Mouse (Mus musculus) thymus, postnatal 36 days (tissue): ENCODE results near the gene Itln1.
A peak's percentile ranks its signal among the peaks of the same experiment; 100 is the strongest.
"Not testable (repeated sequence)": the region's sequence is repeated elsewhere in the genome, so short reads cannot be mapped to it uniquely, and the experiment has no call there.

ENCODE experiments used
- DNase-seq, 2 experiments: peaks; one replicate each; pipeline ENCODE4 v3.0.0; 2022; ENCODE audit warnings: mixed read lengths in 2 of 2

Gene Itln1

DNA sequence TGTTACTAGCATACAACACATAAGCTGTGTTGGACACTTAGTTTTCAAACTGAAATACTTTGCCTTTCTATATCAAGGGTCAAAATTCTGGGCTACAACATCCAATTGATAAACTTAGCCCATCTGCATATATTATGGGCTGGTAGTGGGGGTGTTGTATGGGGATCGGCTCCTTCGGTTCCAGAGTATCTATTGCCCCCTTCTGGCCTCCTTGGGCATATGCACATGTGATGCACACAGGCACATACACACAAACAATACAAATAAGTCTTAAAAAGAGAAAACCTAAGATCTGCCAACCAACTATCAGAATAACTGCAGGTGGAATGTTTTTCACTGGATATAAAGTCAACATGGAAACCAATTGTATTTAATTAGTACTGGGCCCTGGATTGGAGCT, 21.9 kb downstream of the Itln1 start:
- DNase-seq = no peak

DNA sequence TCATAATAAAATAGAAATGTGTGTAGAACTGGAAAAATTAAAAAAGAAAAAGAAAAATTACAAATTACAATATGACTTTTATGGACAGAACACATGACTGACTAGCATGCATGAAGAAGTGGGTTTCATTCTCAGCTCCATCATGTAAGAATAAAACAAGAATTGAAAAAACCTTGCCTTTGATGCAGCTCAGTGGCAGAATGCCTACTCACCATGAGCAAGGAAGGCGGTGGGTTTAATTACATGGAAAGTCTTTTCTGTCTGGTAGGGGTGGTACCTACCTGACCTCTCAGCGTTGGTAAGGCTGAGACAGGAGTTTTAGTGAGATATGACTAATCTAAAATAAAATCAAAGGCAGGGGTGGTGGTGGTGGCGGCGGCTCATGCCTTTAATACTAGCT, 30.5 kb downstream of the Itln1 start:
- DNase-seq = no peak

DNA sequence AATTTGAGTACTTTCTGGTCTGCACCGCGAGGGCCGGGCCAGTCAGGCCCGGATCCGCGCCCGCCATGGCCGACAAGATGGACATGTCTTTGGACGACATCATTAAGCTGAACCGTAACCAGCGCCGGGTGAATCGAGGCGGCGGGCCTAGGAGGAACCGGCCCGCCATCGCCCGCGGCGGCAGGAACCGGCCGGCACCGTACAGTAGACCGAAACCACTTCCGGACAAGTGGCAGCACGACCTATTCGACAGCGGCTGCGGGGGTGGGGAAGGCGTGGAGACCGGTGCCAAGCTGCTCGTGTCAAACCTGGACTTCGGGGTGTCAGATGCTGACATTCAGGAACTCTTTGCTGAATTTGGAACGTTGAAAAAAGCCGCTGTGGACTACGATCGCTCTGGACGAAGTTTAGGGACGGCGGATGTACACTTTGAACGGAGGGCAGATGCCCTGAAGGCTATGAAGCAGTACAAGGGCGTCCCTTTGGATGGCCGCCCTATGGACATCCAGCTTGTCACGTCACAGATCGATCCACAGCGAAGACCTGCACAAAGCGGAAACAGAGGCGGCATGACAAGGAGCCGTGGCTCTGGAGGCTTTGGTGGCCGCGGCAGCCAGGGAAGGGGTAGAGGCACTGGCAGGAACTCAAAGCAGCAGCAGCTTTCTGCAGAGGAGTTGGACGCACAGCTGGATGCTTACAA, 31.4 kb downstream of the Itln1 start:
- DNase-seq = peak; percentile 70 to 77

DNA sequence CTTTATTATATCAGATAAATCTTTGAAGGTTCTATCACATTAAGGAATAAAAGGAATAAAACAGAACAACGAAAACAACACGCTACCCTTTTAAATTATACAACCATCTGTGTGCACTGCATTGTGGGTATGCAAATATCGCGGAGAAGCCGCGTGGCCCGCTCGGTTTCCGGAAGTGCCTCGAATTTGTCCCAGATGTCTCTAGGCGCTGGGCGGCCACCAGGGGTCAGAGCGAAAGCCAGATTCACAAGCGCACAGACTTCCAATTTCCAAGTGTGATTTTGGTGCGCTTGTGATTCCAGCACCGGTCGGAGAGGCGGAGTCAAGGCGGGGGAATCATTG, 31.9 kb downstream of the Itln1 start, which contains the start of gene Alyref2:
Gene Alyref2 (plus strand): TSS at position 229 of the 342 bp plus-strand sequence.
- DNase-seq = peak; percentile 90 to 91

DNA sequence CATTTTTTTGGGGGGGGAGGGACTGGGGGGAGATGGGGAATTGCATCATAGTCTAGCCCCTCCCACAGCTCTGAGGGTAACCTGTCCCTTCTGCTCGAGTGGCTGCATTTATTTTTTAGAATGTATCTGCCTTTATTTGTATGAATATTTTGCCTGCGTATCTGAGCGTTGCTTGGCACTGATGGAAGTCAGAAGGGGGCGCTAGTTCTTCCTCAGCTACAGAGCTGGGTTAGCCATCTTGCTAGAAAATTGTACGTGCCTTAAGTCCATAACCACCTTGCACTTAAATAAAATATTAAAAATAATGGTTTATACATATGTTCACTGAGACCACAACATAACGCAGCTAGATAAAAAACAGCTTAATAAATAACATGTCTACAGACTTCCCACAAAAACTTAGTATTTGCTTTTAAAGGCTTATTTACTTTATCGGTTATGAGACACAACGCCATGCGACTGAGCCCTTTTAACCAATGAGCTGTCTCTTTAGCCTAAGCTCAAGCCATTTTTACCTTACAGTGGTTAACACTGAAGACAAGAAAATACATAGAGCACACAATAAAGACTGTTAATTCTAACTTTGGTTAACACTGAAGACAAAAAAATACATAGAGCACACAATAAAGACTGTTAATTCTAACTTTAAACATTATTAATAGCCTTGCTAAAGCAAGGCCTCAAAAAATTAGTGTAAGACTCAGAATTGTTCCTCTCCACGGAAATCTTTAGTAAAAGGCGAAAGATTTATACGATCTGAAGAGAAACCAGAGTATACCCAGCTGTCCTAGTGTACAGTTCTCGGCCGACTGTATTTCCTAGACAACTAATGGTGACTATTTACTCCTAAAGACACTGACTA, 32.5 kb downstream of the Itln1 start:
- DNase-seq = peak; percentile 42 to 43

DNA sequence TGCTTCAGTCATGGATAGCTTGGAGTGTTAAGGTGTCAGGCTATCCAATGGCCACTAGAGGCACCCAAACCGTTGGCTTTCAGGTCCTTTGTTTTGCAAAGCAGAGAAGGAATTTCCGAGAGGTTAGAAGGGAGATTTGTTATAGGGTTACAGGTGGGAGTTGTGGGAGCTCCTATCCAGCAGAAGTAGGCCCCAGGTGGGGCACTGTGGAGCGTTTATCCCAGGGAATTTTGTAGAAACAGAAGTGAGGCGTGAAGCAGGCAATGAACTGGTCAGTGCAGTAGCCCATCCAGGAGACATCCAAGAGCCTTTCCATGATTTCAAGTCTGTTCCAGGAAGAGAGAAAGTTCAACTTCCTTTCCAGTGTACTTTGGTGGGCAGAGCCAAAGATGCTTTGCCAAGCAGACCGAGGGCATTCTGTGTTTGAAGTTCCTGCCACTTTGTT, 33.4 kb downstream of the Itln1 start:
- no peak for DNase-seq

DNA sequence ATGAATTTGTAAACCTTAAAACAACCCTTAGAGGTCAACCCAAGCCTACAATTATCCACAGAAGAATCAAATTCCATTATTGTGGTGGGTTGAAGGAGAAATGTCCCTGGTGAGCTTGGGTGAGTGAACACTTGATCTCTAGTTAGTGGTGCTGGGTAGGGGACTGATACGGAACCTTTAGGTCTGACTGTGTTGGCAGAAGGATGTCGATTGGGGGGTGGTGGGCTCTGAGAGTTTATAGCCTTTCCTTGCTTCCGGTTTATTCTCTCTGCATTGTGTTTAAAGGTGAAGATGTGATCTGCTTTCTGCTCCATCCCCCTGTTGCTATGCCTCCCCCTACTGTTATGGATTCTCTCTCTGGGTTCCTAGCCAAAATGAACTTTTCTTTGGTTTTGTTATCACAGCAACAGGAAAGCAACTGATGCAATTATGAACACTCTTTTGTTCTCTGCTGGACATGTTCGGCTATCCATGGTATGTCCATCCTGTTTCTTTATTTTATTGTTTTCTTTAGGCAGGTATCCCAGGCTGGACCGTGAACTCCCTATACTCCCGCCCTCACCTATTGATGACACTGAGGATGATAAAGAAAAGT, 34.0 kb downstream of the Itln1 start:
- DNase-seq = no peak

DNA sequence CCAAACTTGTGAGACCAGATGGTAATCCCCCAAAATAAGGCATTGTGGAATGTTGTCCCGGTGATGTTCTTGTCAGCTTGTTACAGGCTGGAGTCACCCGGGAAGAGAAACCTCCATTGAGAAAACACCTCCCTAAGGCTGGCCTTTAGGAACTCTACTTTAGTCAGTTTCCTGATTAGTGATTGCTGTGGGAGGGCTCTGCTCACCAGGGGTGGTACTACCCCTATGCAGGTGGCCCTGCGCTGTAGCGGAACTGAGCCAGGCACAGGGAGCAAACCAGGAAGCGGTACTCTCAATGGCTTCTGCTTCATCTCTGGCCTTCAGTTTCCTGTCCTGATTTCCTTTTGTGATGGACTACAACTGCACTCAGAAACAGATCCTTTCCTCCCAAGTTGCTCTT, 35.2 kb downstream of the Itln1 start:
- DNase-seq = no peak

DNA sequence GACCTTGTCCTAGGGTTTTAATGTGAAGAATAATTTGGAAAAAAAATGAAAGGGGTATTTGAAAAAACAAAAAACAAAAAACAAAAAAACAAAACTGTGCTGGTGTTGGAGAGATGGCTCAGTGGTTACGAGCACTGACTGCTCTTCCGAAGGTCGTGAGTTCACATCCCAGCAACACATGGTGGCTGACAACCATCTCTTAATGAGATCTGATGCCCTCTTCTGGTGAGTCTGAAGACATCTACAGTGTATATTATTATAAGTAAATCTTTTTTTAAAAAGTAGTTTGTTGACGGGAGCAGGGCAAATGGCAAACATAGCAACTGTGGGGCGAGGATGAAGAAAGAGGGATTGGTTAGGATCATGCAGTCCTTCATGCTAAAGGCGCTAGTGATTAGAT, 39.7 kb downstream of the Itln1 start:
- no peak for DNase-seq

DNA sequence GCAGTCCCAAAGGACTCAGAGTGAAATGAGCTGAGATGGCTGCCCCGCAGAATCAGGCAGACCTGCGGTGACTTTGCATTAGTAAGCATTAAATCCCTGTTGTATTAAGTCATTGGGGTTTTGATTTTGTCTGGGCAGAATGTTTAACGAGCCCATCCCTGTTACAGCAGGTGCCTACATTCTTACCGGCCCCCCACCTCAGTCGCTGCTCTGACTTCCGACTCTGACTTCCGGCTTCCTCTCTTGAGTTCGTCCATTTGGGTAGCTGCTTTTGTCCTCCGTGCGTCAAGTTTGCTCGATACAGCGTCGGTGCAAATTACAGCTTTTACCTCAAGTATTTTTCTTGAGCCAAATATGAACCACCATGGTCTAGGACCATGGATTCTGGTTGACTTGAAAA, 40.9 kb downstream of the Itln1 start:
- no peak for DNase-seq

DNA sequence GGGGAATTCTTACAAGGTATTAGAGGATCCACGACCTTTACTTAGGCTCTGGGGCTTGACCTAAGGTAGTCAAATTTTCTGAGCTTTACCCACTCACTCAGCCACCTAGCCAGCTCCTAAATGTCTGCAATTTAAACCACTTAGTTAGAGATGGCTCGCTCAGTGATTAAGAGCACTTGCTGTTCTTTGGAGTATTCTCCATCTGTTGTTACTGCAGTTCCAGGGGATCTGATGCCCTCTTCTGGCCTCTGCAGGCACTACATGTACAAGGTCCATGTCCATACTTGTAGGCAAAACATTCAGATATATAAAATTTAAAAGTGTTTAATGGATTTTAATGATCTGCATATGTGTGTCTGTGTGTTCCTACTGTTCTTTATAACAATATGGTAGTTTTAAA, 56.1 kb downstream of the Itln1 start:
- peak; percentile 54 to 57 for DNase-seq

DNA sequence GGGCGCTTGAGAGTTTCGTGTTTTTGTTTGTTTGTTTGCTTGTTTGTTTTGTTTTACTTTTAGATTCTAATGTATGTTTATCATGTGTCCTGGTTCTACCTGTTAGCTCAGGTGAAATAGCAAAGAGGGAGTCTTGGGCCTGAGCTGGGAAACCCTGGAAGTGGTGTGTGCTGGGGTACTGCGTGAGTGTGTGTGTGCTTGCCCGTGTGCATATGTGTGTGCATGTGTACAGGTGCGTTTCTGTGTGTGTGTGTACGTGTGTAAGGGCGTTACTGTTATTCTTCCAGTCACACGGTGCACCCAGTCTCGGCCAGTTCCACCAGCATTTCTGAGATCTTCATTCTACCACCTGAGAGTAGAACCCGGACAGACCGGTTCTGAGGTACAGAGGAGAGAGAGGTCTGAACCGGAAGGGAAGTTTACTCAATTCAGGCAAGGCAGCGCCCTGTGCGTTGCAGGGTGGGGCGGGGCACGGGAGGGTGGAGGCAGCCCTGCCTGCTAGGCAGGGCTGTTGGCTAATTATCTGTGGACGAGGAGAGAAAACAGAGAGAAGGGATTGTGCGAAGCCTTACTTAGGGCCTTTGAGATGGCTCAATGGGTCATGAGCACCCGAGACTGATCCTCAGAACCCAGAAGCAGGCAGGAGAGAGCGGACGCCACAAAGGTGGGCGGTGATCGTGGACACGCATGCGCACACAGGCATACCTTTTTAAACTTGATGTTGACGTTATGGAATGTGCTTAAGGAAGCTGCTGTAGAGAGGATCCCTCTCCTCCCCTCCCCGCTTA, 57.1 kb downstream of the Itln1 start:
- DNase-seq = peak; percentile 49 to 52

DNA sequence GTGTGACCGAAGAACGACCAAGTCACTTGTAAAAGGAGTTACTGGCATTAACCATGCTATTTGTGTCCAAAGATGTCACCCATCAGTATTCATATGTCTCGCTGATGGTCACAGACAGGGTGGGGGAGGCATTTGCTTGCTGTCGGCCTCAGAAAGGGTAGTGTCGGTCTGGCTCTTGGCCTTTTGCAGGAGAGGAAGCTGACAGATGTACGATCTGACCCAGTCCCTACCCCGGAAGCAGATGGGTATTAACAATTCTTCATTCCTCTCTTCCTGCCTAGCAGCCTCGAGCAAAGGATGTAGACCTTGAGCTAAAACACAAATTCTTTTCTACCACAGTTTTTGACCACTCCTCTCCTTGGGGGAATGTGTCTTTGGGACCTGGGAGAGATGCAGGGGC, 58.0 kb downstream of the Itln1 start:
- DNase-seq = no peak

DNA sequence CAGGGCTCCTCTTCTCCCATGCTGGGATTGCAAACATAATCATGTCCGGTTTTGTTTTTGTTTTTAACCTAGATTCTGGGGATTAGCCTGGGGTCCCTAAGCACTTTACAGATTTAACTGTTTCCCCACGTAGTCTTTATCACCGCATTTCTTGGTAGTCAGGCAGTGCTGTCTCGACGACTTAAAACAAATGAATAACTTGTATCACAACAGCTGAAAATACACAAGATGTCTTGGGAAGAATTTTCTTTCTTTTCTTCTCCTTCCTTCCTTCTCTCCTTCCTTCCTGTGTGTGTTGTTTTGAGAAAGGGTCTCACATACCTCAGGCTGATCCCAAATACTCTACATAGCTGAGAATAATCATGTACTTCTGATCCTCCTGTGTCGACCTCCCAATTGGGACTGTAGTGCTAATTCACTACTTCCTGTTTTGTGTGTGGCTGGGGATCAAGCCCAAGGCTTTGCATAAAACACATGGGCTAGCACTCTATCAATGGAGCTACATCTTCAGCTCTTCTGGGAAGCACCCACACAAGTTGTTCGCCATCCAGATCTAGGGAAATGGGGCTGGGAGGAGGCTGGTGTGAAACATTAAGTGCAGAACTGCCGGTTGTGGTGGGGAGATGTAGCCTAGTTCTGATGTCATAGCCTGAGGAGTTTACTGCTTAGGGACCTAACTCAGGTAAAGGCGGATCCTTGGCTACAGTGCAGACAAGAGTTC, 61.0 kb downstream of the Itln1 start:
- DNase-seq = no peak

DNA sequence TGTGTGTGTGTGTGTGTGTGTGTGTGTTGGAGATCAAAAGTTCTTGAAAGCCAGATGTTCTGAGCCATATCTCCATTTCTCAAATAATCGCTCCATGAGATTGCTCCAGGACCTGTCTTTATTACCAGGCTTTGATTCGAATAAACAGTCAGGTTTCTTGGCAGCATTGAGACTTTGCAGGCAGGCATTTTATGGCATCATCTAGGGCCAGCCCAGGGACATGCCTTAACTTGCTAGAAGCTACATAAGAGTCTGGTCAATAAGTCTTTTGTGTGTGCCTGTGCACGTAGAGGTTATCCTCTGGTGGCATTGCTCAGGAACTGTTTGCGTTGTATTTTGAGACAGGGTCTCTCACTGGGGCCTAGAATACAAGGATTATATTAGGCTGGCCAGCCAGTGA, 61.6 kb downstream of the Itln1 start:
- DNase-seq = no peak

DNA sequence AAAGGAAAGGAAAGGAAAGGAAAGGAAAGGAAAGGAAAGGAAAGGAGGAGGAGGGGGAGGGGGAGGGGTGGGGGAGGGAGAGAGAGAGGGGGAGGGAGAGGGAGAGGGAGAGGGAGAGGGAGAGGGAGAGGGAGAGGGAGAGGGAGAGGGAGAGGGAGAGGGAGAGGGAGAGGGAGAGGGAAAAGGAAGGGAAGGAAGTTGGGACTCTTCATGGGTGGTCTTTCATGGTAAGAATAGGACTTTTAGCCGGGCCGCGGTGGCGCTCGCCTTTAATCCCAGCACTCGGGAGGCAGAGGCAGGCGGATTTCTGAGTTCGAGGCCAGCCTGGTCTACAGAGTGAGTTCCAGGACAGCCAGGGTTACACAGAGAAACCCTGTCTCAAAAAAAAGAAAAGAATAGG, 63.2 kb downstream of the Itln1 start:
- DNase-seq = not testable (repeated sequence)

DNA sequence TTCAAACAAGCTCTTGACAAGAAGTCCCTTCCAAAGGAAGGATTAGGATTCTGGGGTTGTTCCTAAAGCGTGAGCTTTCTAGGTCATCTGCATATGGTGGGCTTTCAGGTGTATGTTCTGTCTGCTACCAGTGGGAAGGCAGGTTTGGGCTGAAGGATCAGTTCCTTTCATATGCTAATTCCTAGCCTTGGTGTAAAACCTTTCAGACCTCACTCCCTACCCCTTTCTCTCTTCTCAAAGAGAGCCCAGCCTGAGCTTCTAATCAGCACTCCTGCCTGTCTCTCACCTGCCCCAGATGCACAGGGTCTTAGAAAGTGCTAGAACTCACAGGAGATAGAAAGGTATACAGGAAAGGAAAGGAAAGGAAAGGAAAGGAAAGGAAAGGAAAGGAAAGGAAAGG, 63.6 kb downstream of the Itln1 start:
- no peak for DNase-seq

DNA sequence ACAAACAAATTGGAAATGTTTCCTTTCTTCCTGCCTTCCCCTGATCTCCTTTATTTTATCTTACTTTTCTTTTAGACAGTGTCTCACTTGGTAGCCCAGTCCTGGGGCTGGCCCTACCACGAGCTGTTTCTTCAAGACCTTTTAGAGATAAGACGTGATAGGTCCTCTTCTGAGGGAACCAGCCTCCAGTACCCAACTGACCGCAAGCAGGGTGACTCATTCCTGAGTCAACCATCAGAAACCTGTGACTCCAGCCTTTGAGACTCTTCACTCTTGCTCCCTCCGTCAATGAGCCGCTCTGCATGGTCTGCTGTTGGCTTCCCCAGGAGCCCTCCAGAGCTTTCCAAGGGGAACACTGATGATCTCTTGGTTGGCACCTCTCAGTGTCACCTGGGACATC, 64.2 kb downstream of the Itln1 start:
- no peak for DNase-seq

DNA sequence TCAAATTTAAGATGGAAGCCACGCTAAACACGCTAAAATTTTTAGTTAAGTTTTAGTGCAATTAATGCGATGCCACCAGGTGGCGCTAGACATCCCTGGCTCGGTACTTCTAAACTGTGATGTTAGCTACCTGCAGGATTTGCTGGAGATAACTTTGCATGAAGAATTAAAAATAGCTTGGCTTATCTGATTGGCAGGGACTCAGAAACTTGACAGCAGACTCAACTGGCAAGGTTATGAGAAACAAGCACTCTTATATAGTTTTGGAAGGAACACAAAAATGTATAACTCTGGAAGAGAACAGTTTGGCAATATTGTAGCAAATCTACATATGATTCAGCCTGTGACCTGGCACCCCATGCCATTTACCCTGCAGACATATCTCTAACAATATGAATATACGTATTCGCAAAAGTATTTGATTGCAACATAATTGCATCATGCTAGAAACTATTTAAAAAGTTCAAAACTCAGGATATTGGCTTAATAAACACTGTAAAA, 64.7 kb downstream of the Itln1 start:
- peak; percentile 27 to 42 for DNase-seq

DNA sequence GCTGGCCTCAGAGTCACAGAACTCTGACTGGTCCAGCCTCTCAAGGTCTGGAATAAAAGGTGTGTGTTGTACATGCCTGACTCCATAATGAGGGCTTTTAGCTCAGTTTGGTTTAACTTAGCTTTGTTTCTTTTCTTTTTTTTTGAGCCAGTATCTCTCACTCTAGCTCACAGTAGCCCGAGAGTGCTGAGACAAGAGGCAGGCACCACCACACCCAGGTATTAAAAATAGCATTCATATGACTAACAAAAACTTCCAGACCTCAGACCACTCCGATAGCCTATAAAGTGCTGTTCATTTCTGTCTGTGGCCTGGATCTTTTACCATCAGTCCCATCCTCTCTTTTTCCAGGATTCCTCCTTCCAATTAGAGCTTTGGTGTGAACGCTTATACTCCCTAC, 65.4 kb downstream of the Itln1 start:
- DNase-seq = no peak
